Mouse (Mus musculus): ENCODE data around the gene Rad51b.

Gene Rad51b

DNA sequence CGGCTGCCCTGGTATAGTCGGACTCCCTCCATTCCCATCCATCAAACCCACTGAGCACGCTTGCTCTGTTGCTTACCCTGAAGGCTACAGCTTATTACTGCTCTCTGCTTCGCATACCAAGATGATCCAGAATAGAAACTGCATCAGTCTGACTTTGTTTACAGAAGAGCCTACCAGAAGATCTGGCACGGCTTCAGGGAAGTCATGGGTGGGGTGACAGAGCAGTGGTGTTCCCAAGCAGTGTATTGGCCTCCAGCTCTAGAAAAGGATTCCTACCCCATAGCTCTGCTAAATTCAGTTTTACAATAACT is 411.3 kb downstream of the Rad51b start:
- Histone ChIP-seq H3K4me1 (replicated peaks; ENCODE audit: low read depth, low read length) (peaks cover 2% of the 10 kb centered on the region; the same call in 1 of the 2 replicates), H3K9me3 (ENCODE audit: low read length) (no peaks in the 10 kb centered on the region)

DNA sequence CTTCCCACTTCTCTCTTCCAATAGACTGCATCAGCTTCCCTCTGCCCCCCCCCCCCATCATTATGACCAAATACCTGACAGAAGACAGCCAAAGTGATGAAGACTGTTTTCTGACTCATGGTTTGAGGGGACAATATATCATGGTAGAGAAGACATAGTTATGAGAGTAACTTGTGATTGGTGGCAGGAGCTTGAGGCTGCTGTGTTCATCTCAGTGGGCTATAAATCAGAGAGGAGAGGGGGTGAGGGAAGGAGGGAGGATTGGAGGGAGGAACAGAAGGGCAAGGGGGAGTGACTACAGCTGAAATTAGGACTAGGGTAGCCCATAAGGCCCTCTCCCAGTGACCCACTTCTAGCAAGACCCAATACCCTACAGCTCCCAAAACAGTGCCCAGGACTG is 416.2 kb downstream of the Rad51b start:
- H3K4me3 ChIP-seq (replicated peaks; ENCODE audit: low read length): no peak overlapping the region
- H3K9me3 ChIP-seq (ENCODE audit: low read length): peaks cover 13% of the 10 kb centered on the region
- H3K4me1 ChIP-seq (replicated peaks; ENCODE audit: low read depth, low read length): no peaks in the 10 kb centered on the region
- H3K27me3 ChIP-seq (ENCODE audit: insufficient read depth, low read length): no peaks in the 10 kb centered on the region
- H3K36me3 ChIP-seq (ENCODE audit: insufficient read depth, low read length): no peaks in the 10 kb centered on the region
- TF ChIP-seq NANOG (IDR thresholded peaks at IDR 0.05; ENCODE audit: borderline replicate concordance, low read length) (no peak), CTCF (conservative IDR thresholded peaks at IDR 0.05; ENCODE audit: low read length) (no peak), POU5F1 (IDR thresholded peaks at IDR 0.05; ENCODE audit: borderline replicate concordance, low read length) (no peak)

More for the DNA sequence above, 411.3 kb downstream of the Rad51b start:
- no peak overlapping the region for H3K4me3 ChIP-seq (replicated peaks; ENCODE audit: low read length)
- no peaks in the 10 kb centered on the region for H3K27me3 ChIP-seq (ENCODE audit: insufficient read depth, low read length)
- no peak for TF ChIP-seq CTCF (conservative IDR thresholded peaks at IDR 0.05; ENCODE audit: low read length)
- TF ChIP-seq POU5F1 (IDR thresholded peaks at IDR 0.05; ENCODE audit: borderline replicate concordance, low read length): no peak
- no peak for TF ChIP-seq NANOG (IDR thresholded peaks at IDR 0.05; ENCODE audit: borderline replicate concordance, low read length)
- H3K36me3 ChIP-seq (ENCODE audit: insufficient read depth, low read length): no peaks in the 10 kb centered on the region

DNA sequence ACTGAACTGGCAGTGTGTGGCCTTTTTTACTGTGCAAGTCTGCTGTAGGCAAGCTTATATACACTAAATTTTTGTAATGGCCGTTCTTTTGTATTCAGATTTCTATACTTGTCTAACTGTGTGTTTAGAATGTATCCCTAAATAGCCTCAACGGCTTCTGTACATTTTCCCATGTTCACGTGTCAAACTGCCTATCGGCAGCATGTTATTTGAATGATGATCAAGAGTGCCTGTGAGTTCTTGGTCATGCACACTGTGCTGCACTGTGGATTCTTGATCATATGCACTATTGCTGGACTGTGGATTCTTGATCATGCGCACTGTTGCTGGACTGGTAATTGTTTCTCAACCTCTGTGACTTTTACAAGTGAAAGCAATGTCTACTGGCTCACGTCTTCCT is 417.4 kb downstream of the Rad51b start:
- Histone ChIP-seq H3K4me1 (replicated peaks; ENCODE audit: low read depth, low read length) (peaks cover 6% of the 10 kb centered on the region), H3K9me3 (ENCODE audit: low read length) (peaks cover 13% of the 10 kb centered on the region), H3K36me3 (ENCODE audit: insufficient read depth, low read length) (no peaks in the 10 kb centered on the region), H3K27me3 (ENCODE audit: insufficient read depth, low read length) (no peaks in the 10 kb centered on the region), H3K4me3 (replicated peaks; ENCODE audit: low read length) (no peak overlapping the region)
- TF ChIP-seq POU5F1 (IDR thresholded peaks at IDR 0.05; ENCODE audit: borderline replicate concordance, low read length) (no peak), CTCF (conservative IDR thresholded peaks at IDR 0.05; ENCODE audit: low read length) (no peak), NANOG (IDR thresholded peaks at IDR 0.05; ENCODE audit: borderline replicate concordance, low read length) (no peak)

DNA sequence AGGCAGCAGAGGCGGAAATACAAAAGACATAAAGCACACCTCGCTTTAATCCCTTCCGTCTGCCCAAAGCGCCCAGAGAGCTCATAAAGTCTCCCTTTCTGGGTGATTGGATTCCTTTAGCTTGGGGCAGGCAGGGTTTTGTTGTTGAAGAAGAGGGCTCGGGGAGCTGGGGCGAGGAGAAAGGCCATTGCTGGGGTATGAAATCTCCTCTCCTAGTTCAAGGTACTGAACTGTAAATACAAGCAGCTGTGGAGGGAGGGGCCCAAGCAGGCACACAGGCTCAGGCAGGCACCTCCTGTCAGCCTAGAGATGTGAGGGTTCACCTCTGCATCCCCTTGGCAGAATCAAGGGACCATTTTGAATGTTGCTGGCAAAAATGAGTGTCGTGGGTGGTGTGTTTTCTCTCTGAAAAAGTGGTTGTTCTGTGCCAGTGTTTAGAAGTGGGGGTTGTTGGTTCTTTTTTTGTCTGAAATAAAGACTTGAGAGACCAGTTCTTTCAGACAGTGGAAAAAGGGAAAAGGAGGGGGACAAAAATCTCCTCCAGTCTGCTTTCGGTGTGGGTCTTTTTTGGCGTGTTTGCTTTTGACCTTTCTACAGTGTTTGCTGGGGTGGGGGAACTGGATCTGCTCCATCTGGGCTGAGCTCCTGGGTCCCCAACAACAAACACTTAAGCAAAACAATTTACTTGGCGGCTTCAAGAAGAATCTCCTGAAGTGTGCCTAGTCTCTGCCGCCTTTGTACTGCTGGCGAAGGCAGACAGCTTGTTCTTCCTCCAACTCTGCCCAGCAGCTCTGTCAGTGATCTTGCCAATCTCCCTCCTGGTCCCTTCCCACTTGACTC is 418.6 kb downstream of the Rad51b start:
- TF ChIP-seq CTCF (conservative IDR thresholded peaks at IDR 0.05; ENCODE audit: low read length): no peak
- no peak for TF ChIP-seq POU5F1 (IDR thresholded peaks at IDR 0.05; ENCODE audit: borderline replicate concordance, low read length)
- TF ChIP-seq NANOG (IDR thresholded peaks at IDR 0.05; ENCODE audit: borderline replicate concordance, low read length): no peak
- peaks cover 10% of the 10 kb centered on the region for H3K4me1 ChIP-seq (replicated peaks; ENCODE audit: low read depth, low read length)
- no peak overlapping the region for H3K4me3 ChIP-seq (replicated peaks; ENCODE audit: low read length)
- peaks cover 17% of the 10 kb centered on the region for H3K9me3 ChIP-seq (ENCODE audit: low read length)
- no peaks in the 10 kb centered on the region for H3K27me3 ChIP-seq (ENCODE audit: insufficient read depth, low read length)
- no peaks in the 10 kb centered on the region for H3K36me3 ChIP-seq (ENCODE audit: insufficient read depth, low read length)

DNA sequence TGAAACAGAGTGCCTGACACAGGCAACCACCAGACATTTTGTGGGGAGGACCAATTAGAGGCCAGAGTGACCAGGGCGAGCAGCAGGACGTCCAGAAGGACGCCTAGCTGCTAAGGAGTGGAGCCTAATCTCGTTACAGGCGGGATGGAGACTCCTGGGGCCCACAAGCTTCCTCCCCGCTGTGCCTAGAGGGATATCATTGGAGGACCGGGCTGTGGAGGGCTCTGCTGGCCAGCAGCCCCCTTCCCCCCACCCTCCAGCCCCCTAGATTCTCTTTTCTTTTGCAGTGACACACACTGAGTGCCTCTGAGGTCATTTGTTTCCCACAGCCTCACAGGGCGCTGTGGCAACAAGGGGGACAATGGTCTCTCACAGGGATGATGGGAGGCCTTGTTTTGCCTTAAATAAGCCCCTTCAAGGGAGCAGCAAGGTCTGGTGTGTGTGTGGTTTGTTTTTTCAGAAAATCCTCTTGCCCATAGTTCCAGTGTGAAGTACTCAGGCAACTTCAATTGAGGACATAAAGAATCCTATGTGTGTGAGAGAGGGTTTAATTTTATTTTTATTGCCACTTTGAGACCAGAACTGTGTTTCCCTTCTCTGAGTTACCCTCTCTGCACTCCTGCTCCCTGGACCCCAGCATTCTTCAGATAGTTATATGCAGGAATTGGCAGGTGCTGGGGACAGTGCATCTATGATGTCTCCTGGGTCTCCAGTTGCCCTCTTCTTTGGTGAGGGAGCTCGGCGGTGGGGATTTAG is 422.2 kb downstream of the Rad51b start:
- Histone ChIP-seq H3K4me1 (replicated peaks; ENCODE audit: low read depth, low read length) (peaks cover 10% of the 10 kb centered on the region), H3K9me3 (ENCODE audit: low read length) (peaks cover 17% of the 10 kb centered on the region), H3K36me3 (ENCODE audit: insufficient read depth, low read length) (no peaks in the 10 kb centered on the region), H3K27me3 (ENCODE audit: insufficient read depth, low read length) (no peaks in the 10 kb centered on the region), H3K4me3 (replicated peaks; ENCODE audit: low read length) (no peak overlapping the region)
- TF ChIP-seq POU5F1 (IDR thresholded peaks at IDR 0.05; ENCODE audit: borderline replicate concordance, low read length): no peak
- no peak for TF ChIP-seq CTCF (conservative IDR thresholded peaks at IDR 0.05; ENCODE audit: low read length)

DNA sequence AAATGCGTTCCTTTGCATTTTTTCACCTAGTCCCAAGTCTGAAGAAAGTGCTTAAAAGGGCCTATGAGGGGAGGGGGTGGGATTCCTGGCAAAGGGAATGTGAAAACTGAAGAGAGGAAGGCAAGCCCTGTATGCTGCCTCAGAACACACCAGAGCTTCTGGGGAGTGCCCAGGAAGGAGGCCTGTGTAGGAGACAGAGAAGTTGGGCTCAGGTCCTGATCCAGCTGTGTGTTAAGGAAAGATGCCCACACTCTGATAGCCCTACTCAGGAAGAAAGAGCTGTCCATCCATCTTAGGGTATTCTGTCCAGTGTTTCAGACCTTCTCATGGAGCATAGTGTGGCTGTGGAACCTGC is 422.7 kb downstream of the Rad51b start:
- Histone ChIP-seq H3K4me3 (replicated peaks; ENCODE audit: low read length) (no peak overlapping the region), H3K27me3 (ENCODE audit: insufficient read depth, low read length) (no peaks in the 10 kb centered on the region), H3K36me3 (ENCODE audit: insufficient read depth, low read length) (no peaks in the 10 kb centered on the region), H3K9me3 (ENCODE audit: low read length) (peaks cover 17% of the 10 kb centered on the region), H3K4me1 (replicated peaks; ENCODE audit: low read depth, low read length) (peaks cover 10% of the 10 kb centered on the region)
- no peak for TF ChIP-seq NANOG (IDR thresholded peaks at IDR 0.05; ENCODE audit: borderline replicate concordance, low read length)

DNA sequence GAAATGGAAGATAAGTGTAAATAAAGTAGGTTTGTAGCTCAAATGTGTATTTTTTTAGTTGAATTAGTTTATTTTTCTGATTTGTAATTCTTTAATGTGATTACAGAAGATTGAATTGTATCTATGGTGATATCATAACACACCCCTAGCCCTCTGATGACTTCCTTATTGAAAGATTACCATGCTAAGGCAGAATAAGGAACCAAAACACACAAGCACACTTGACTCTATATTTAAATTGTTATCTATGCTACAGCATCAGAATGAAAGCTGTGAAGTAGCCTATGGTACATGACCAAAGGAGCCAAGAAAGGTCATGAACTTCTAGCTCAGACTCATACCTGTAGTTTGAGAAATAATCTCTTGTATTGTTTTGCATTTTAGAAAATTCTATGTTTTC is 427.8 kb downstream of the Rad51b start:
- no peak overlapping the region for H3K4me3 ChIP-seq (replicated peaks; ENCODE audit: low read length)
- TF ChIP-seq NANOG (IDR thresholded peaks at IDR 0.05; ENCODE audit: borderline replicate concordance, low read length) (no peak), CTCF (conservative IDR thresholded peaks at IDR 0.05; ENCODE audit: low read length) (no peak), POU5F1 (IDR thresholded peaks at IDR 0.05; ENCODE audit: borderline replicate concordance, low read length) (no peak)
- no peaks in the 10 kb centered on the region for H3K27me3 ChIP-seq (ENCODE audit: insufficient read depth, low read length)
- H3K9me3 ChIP-seq (ENCODE audit: low read length): peaks cover 16% of the 10 kb centered on the region
- H3K36me3 ChIP-seq (ENCODE audit: insufficient read depth, low read length): no peaks in the 10 kb centered on the region
- peaks cover under 1% of the 10 kb centered on the region; the same call in 1 of the 2 replicates for H3K4me1 ChIP-seq (replicated peaks; ENCODE audit: low read depth, low read length)

DNA sequence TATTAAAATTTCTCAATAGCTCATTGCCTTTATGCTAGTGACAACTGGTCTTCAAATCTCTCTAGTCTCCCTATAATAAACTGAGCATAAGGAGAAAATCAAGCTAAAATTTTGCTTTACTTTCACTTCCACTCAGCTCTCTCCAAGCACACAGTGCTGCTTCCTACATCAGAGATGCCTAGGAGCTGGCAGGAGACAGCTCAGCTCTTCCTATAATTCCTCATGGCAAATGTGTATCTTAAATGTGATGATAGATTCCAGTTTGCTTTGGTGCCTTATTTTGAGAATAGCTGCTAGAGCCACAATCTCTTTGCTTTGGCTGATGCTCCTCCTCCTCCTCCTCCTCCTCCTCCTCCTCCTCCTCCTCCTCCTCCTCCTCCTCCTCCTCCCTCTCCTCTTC is 428.6 kb downstream of the Rad51b start:
- TF ChIP-seq POU5F1 (IDR thresholded peaks at IDR 0.05; ENCODE audit: borderline replicate concordance, low read length) (no peak), CTCF (conservative IDR thresholded peaks at IDR 0.05; ENCODE audit: low read length) (no peak), NANOG (IDR thresholded peaks at IDR 0.05; ENCODE audit: borderline replicate concordance, low read length) (no peak)

More for the DNA sequence above, 428.6 kb downstream of the Rad51b start:
- H3K4me1 ChIP-seq (replicated peaks; ENCODE audit: low read depth, low read length): no peaks in the 10 kb centered on the region
- no peaks in the 10 kb centered on the region for H3K27me3 ChIP-seq (ENCODE audit: insufficient read depth, low read length)
- H3K9me3 ChIP-seq (ENCODE audit: low read length): peaks cover 15% of the 10 kb centered on the region
- no peaks in the 10 kb centered on the region for H3K36me3 ChIP-seq (ENCODE audit: insufficient read depth, low read length)
- no peak overlapping the region for H3K4me3 ChIP-seq (replicated peaks; ENCODE audit: low read length)

Data from E14TG2a.4 (cell line).